17 mouse cellular contexts compared by ENCODE assay signal in genomic region chr15:77848415-77849038, GRCm38 (mm10). TPM values are rescaled to one million over a fixed set of nuclear protein-coding genes. Genes with fewer than 3 reads are reported as not detected.
A peak's percentile ranks its signal among the peaks of the same experiment; 100 is the strongest.
DNase-seq lines count a peak whose midpoint lies in the region; TF ChIP-seq lines count a peak whose summit lies in the region.
"Had no signal": no experiment of that assay in that cellular context is flagged by ENCODE, and none has a peak within 500 bp of the region (broad histone marks: within the 10 kb centered on the region; RNA-seq: fewer than 3 reads in every experiment).

No protein-coding gene starts in this region.

- no peaks in the 10 kb centered on the region for H3K36me3 ChIP-seq in spleen, adult 2 months (ENCODE audit: control insufficient read depth, insufficient read depth, low read length)
- H3K36me3 ChIP-seq in limb, embryonic 10.5 days, result no peaks in the 10 kb centered on the region
- no peaks in the 10 kb centered on the region for H3K36me3 ChIP-seq in forebrain, embryonic 10.5 days (replicated peaks)
- H3K36me3 ChIP-seq: heart, embryonic 15.5 days; kidney, embryonic 15.5 days; limb, embryonic 15.5 days; midbrain, embryonic 13.5 days had no signal

- peak overlapping the region; percentile 33; the same call in 1 of the 2 replicates for H3K27ac ChIP-seq in layer of hippocampus, adult 2 months
- peak overlapping the region; percentile 83 for H3K27ac ChIP-seq in spleen, adult 2 months (ENCODE audit: insufficient read depth, low read length)
- H3K27ac ChIP-seq in limb, embryonic 10.5 days, result peak overlapping the region; percentile 14; the same call in 1 of the 2 replicates
- no peak overlapping the region for H3K27ac ChIP-seq in forebrain, embryonic 10.5 days
- H3K27ac ChIP-seq: heart, embryonic 15.5 days; limb, embryonic 15.5 days; midbrain, embryonic 13.5 days had no signal

- no peak overlapping the region for H3K4me3 ChIP-seq in layer of hippocampus, adult 2 months
- H3K4me3 ChIP-seq in spleen, adult 2 months (ENCODE audit: extremely low read depth, insufficient read depth, insufficient read length), result no peak overlapping the region
- no peak overlapping the region for H3K4me3 ChIP-seq in limb, embryonic 10.5 days
- H3K4me3 ChIP-seq in forebrain, embryonic 10.5 days, result no peak overlapping the region
- H3K4me3 ChIP-seq: heart, embryonic 15.5 days; kidney, embryonic 15.5 days; limb, embryonic 15.5 days; midbrain, embryonic 13.5 days had no signal

- no peaks in the 10 kb centered on the region for H3K27me3 ChIP-seq in spleen, adult 2 months (ENCODE audit: control insufficient read depth, insufficient read depth, low read length)
- H3K27me3 ChIP-seq in limb, embryonic 10.5 days (ENCODE audit: low read depth, poor library complexity, severe bottlenecking), result no peaks in the 10 kb centered on the region
- no peaks in the 10 kb centered on the region for H3K27me3 ChIP-seq in forebrain, embryonic 10.5 days (ENCODE audit: poor library complexity, severe bottlenecking)
- H3K27me3 ChIP-seq: heart, embryonic 15.5 days; kidney, embryonic 15.5 days; limb, embryonic 15.5 days; midbrain, embryonic 13.5 days had no signal

- no peak for TF ChIP-seq CTCF in layer of hippocampus, adult 2 months (conservative IDR thresholded peaks at IDR 0.05)
- no peak for TF ChIP-seq CTCF in spleen, adult 2 months (IDR thresholded peaks at IDR 0.05; ENCODE audit: extremely low read depth, insufficient read depth, insufficient read length, insufficient replicate concordance)

- no peak for TF ChIP-seq POLR2A in spleen, adult 2 months (IDR thresholded peaks at IDR 0.05; ENCODE audit: low read depth, low read length)

- DNase-seq in layer of hippocampus, adult 2 months (ENCODE audit: low spot score in 2 of 2), result peak; percentile 34 to 39
- no peak for DNase-seq in layer of hippocampus, postnatal 14 days (ENCODE audit: low spot score in 2 of 2)
- DNase-seq in spleen, adult 2 months (ENCODE audit: low read depth in 1 of 2, low spot score in 2 of 2), result no peak
- DNase-seq in spleen, adult 12 weeks (ENCODE audit: low spot score), result no peak
- peak; percentile 79 for DNase-seq in NIH3T3 (ENCODE audit: low read depth)
- DNase-seq in limb, embryonic 10.5 days (ENCODE audit: low spot score), result no peak
- no peak for DNase-seq in forebrain, embryonic 10.5 days (ENCODE audit: extremely low spot score, low spot score)
- no peak for DNase-seq in urinary bladder, postnatal 4 days (ENCODE audit: low spot score in 2 of 2)
- DNase-seq: adrenal gland, postnatal 14 days; cerebellum, adult 2 months; heart, adult 11 months; right cerebral cortex, adult 18-20 months; thymus, postnatal 4 days had no signal

- no peaks in the 10 kb centered on the region for H3K9me3 ChIP-seq in limb, embryonic 10.5 days (replicated peaks)
- H3K9me3 ChIP-seq in forebrain, embryonic 10.5 days, result peaks cover 3% of the 10 kb centered on the region; the same call in 1 of the 2 replicates
- H3K9me3 ChIP-seq: heart, embryonic 15.5 days; kidney, embryonic 15.5 days; limb, embryonic 15.5 days; midbrain, embryonic 13.5 days had no signal

- H3K4me1 ChIP-seq in spleen, adult 2 months (ENCODE audit: control insufficient read depth, insufficient read depth, insufficient read length), result peaks cover 49% of the 10 kb centered on the region; the same call in 1 of the 2 replicates
- H3K4me1 ChIP-seq in limb, embryonic 10.5 days, result peaks cover 13% of the 10 kb centered on the region
- peaks cover 17% of the 10 kb centered on the region for H3K4me1 ChIP-seq in forebrain, embryonic 10.5 days
- H3K4me1 ChIP-seq: heart, embryonic 15.5 days; limb, embryonic 15.5 days; midbrain, embryonic 13.5 days had no signal

- 91% methylated on average over 16 of the region's 16 CpGs for WGBS in spleen, adult 2 months
- 92% methylated on average over 16 of the region's 16 CpGs for WGBS in limb, embryonic 10.5 days
- WGBS in forebrain, embryonic 10.5 days, result 93% methylated on average over 16 of the region's 16 CpGs

RNA-seq across cellular contexts. Expression of gene Myh9, which starts 6.6 kb away (rescaled TPM):
- 10 to 100 TPM; 88.3 to 96.3 TPM for total RNA-seq in layer of hippocampus, adult 2 months (2021)
- total RNA-seq in layer of hippocampus, postnatal 14 days (2021), result 10 to 100 TPM; 80.9 to 86.7 TPM
- 138 and 142 TPM in 2 replicates for polyA plus RNA-seq in spleen, adult 2 months (2012; rRNA removed)
- 30.6 and 39.2 TPM in 2 replicates for polyA plus RNA-seq in limb, embryonic 10.5 days (2016; fragmentation: Nextera tagmentation; extraction: Ambion mirVana)
- 35.6 and 36.8 TPM in 2 replicates for polyA plus RNA-seq in forebrain, embryonic 10.5 days (2016; fragmentation: Nextera tagmentation; extraction: Ambion mirVana)

Comparison
In these comparisons a context has a peak if more than half of its experiments do, and no peak if none do; other contexts are left out.
1. DNase-seq: peak in layer of hippocampus, adult 2 months (2 of 2) and NIH3T3 (single experiment); none in layer of hippocampus, postnatal 14 days (0 of 2), spleen, adult 2 months (0 of 2), spleen, adult 12 weeks (single experiment), limb, embryonic 10.5 days (single experiment), forebrain, embryonic 10.5 days (single experiment) and urinary bladder, postnatal 4 days (0 of 2).